Mouse (Mus musculus) midbrain, embryonic 14.5 days (tissue): ENCODE measurements at regions not wholly inside any gene's neighbourhood (a gene's known extent, or its start where the extent isn't known, plus 50 kb on each side); places are given as distances from the start of the nearest gene placed in this dataset.

ENCODE experiments used
- ATAC-seq: fragments of 200-750 bp; cut with Nextera tagmentation; 2 replicates; pipeline ENCODE4 v1.8.0; 2017; ENCODE audit warnings: moderate number of reproducible peaks, moderate library complexity; ENCODE audit not compliant: low FRiP score, low TSS enrichment
- DNase-seq: peaks from one replicate; pipeline ENCODE4 v3.0.0-alpha.2; 2015
- H3K27ac ChIP-seq: fragments of 300-500 bp; sonication (generic); replicated peaks from 2 replicates; pipeline ENCODE4 v1.5.1; 2014; ENCODE audit warnings: mild to moderate bottlenecking, low read depth, low read length, moderate library complexity
- H3K27me3 ChIP-seq: fragments of 300-500 bp; sonication (generic); 2 replicates; pipeline ENCODE4 v1.6.1; 2014; ENCODE audit warnings: low read length, control low read depth, mixed read lengths; ENCODE audit not compliant: control insufficient read depth, insufficient read depth
- H3K36me3 ChIP-seq: fragments of 300-500 bp; sonication (generic); 2 replicates; pipeline ENCODE4 v1.6.1; 2014; ENCODE audit warnings: low read length, control low read depth; ENCODE audit not compliant: control insufficient read depth, insufficient read depth
- H3K4me1 ChIP-seq: fragments of 300-500 bp; sonication (generic); 2 replicates; pipeline ENCODE4 v1.6.1; 2014; ENCODE audit warnings: mild to moderate bottlenecking, antibody characterized with exemption, low read length, control low read depth; ENCODE audit not compliant: control insufficient read depth, insufficient read depth
- H3K4me2 ChIP-seq: fragments of 300-500 bp; sonication (generic); 2 replicates; pipeline ENCODE4 v1.6.1; 2014; ENCODE audit warnings: mild to moderate bottlenecking, low read length, moderate library complexity
- H3K4me3 ChIP-seq: fragments of 300-500 bp; sonication (generic); replicated peaks from 2 replicates; pipeline ENCODE4 v1.5.1; 2014; ENCODE audit warnings: low read depth, low read length
- H3K9ac ChIP-seq: fragments of 300-500 bp; sonication (generic); replicated peaks from 2 replicates; pipeline ENCODE4 v1.6.1; 2014; ENCODE audit warnings: mild to moderate bottlenecking, low read length, moderate library complexity
- H3K9me3 ChIP-seq: fragments of 300-500 bp; sonication (generic); 2 replicates; pipeline ENCODE4 v1.6.1; 2016; ENCODE audit warnings: low read length, control low read depth, mixed read lengths; ENCODE audit not compliant: control insufficient read depth
- WGBS: fragments of 180-500 bp; shearing (Covaris S2); extraction: QIAGEN DNeasy Blood & Tissue Kit; methylation state at CpG from one replicate; pipeline ENCODE4 v1.1.7; 2014; 5-methylcytosine and 5-hydroxymethylcytosine counted together

GRCm38 (mm10) chr3:128149216-128149615, 253.1 kb upstream of the Fam241a start:
- 81% methylated on average over 8 of the region's 8 CpGs for WGBS
- ATAC-seq = no peak

GRCm38 (mm10) chr3:128145329-128145728, 249.2 kb upstream of the Fam241a start:
- no peak overlapping the region for H3K27ac ChIP-seq

More at GRCm38 (mm10) chr3:128149216-128149615, 253.1 kb upstream of the Fam241a start:
- Histone ChIP-seq H3K4me2 (no peak overlapping the region), H3K4me3 (no peak overlapping the region), H3K36me3 (no peaks in the 10 kb centered on the region), H3K4me1 (no peaks in the 10 kb centered on the region), H3K9ac (no peak overlapping the region), H3K27me3 (no peaks in the 10 kb centered on the region), H3K9me3 (no peaks in the 10 kb centered on the region), H3K27ac (no peak overlapping the region)
- no peak for DNase-seq

GRCm38 (mm10) chr3:128127836-128128235, 231.7 kb upstream of the Fam241a start:
- Histone ChIP-seq H3K4me1 (no peaks in the 10 kb centered on the region), H3K27ac (no peak overlapping the region), H3K36me3 (no peaks in the 10 kb centered on the region), H3K4me3 (no peak overlapping the region), H3K9me3 (no peaks in the 10 kb centered on the region), H3K4me2 (no peak overlapping the region), H3K27me3 (no peaks in the 10 kb centered on the region), H3K9ac (no peak overlapping the region)
- 86% methylated on average over 5 of the region's 5 CpGs for WGBS
- DNase-seq (no peak), ATAC-seq (no peak)

More at GRCm38 (mm10) chr3:128145329-128145728, 249.2 kb upstream of the Fam241a start:
- Histone ChIP-seq H3K4me2 (no peak overlapping the region), H3K9ac (no peak overlapping the region), H3K9me3 (no peaks in the 10 kb centered on the region), H3K36me3 (no peaks in the 10 kb centered on the region), H3K4me3 (no peak overlapping the region), H3K27me3 (no peaks in the 10 kb centered on the region), H3K4me1 (no peaks in the 10 kb centered on the region)
- ATAC-seq (no peak), DNase-seq (no peak)
- WGBS = 83% methylated on average over 7 of the region's 7 CpGs

- ATAC-seq = no peak
- no peaks in the 10 kb centered on the region for H3K4me1 ChIP-seq
- no peaks in the 10 kb centered on the region for H3K27me3 ChIP-seq
- H3K4me2 ChIP-seq = no peak overlapping the region
- no peak for DNase-seq
- H3K27ac ChIP-seq = no peak overlapping the region
- H3K9me3 ChIP-seq = no peaks in the 10 kb centered on the region
- no peak overlapping the region for H3K9ac ChIP-seq
- 66% methylated on average over 3 of the region's 3 CpGs for WGBS
- H3K36me3 ChIP-seq = no peaks in the 10 kb centered on the region
- no peak overlapping the region for H3K4me3 ChIP-seq
Measured at GRCm38 (mm10) chr3:128126664-128127063, 230.5 kb upstream of the Fam241a start.

GRCm38 (mm10) chr3:128122111-128122510, 226.0 kb upstream of the Fam241a start:
- Histone ChIP-seq H3K27me3 (no peaks in the 10 kb centered on the region), H3K4me3 (no peak overlapping the region), H3K9me3 (no peaks in the 10 kb centered on the region), H3K4me2 (no peak overlapping the region), H3K9ac (no peak overlapping the region), H3K4me1 (no peaks in the 10 kb centered on the region), H3K27ac (no peak overlapping the region), H3K36me3 (no peaks in the 10 kb centered on the region)
- 50% methylated on average over 6 of the region's 6 CpGs for WGBS
- DNase-seq (peak; percentile 27), ATAC-seq (no peak; the same call in 1 of the 2 replicates)

- Histone ChIP-seq H3K27me3 (no peaks in the 10 kb centered on the region), H3K4me3 (no peak overlapping the region), H3K9me3 (no peaks in the 10 kb centered on the region), H3K4me2 (no peak overlapping the region), H3K9ac (no peak overlapping the region), H3K27ac (no peak overlapping the region), H3K36me3 (no peaks in the 10 kb centered on the region), H3K4me1 (no peaks in the 10 kb centered on the region)
- no peak for ATAC-seq
- DNase-seq = no peak
- WGBS = 85% methylated on average over 6 of the region's 6 CpGs
Measured at GRCm38 (mm10) chr3:128120647-128121440, 224.7 kb upstream of the Fam241a start.

GRCm38 (mm10) chr3:128113209-128113608, 217.1 kb upstream of the Fam241a start:
- 54% methylated on average over 3 of the region's 3 CpGs for WGBS
- DNase-seq (no peak), ATAC-seq (no peak)
- H3K9ac ChIP-seq = no peak overlapping the region
- H3K4me2 ChIP-seq = no peak overlapping the region
- H3K4me3 ChIP-seq = no peak overlapping the region
- no peak overlapping the region for H3K27ac ChIP-seq
- H3K27me3 ChIP-seq = no peaks in the 10 kb centered on the region
- no peaks in the 10 kb centered on the region for H3K36me3 ChIP-seq
- no peaks in the 10 kb centered on the region for H3K9me3 ChIP-seq
- no peaks in the 10 kb centered on the region for H3K4me1 ChIP-seq

- H3K36me3 ChIP-seq = no peaks in the 10 kb centered on the region
- 75% methylated on average over 2 of the region's 2 CpGs for whole genome bisulfite sequencing
- H3K4me2 ChIP-seq = no peak overlapping the region
Measured at GRCm38 (mm10) chr3:128110406-128110805, 214.3 kb upstream of the Fam241a start.

GRCm38 (mm10) chr3:128104516-128104915, 208.4 kb upstream of the Fam241a start:
- Histone ChIP-seq H3K36me3 (no peaks in the 10 kb centered on the region), H3K4me1 (no peaks in the 10 kb centered on the region), H3K4me2 (no peak overlapping the region), H3K9me3 (no peaks in the 10 kb centered on the region), H3K9ac (no peak overlapping the region), H3K27ac (no peak overlapping the region), H3K4me3 (no peak overlapping the region), H3K27me3 (no peaks in the 10 kb centered on the region)
- no peak for DNase-seq
- ATAC-seq = no peak
- 94% methylated on average over 6 of the region's 6 CpGs for WGBS

More at GRCm38 (mm10) chr3:128110406-128110805, 214.3 kb upstream of the Fam241a start:
- DNase-seq = no peak
- Histone ChIP-seq H3K9me3 (no peaks in the 10 kb centered on the region), H3K4me3 (no peak overlapping the region), H3K27me3 (no peaks in the 10 kb centered on the region), H3K27ac (no peak overlapping the region), H3K9ac (no peak overlapping the region), H3K4me1 (no peaks in the 10 kb centered on the region)
- no peak for ATAC-seq
